Mouse (Mus musculus): ENCODE results near the gene Plin2. TPM values are rescaled to one million over a fixed set of nuclear protein-coding genes. Genes with fewer than 3 reads are reported as not detected.

The Plin2 gene
- polyA plus RNA-seq, 1 experiment from 2014 or later, result 70.2 TPM

DNA sequence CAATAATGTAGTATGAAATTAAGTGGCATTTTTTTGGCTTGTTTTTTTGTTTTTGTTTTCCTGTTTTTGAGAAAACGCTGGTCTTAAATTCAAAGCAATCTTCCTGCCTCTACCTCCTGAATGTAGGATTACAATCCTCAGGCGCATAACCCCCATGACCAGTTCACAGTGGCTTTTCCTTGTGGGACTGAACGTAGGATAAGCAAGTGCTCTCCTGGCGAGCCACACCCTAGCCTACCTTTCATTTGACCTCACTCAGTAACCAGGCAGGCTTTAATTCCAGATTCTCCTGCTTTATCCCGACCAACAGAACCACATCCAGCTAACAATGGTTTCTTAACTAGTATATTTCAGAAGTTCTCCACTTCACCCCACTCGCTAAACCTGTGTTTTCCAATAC is 20.9 kb upstream of the Plin2 start:
- Histone ChIP-seq H3K27me3 (ENCODE audit: control insufficient read depth, insufficient read depth, low read length) (no peaks in the 10 kb centered on the region), H3K9ac (ENCODE audit: low read length) (no peak overlapping the region), H3K4me1 (ENCODE audit: control insufficient read depth in 2 of 2, insufficient read depth in 2 of 2, low read length in 2 of 2) (peaks cover 7 to 18% of the 10 kb centered on the region in 2 experiments), H3K9me3 (ENCODE audit: control insufficient read depth, low read length) (0 out of 2 replicates have a peak, but pooled peaks cover 3% of the 10 kb centered on the region), H3K4me2 (ENCODE audit: low read length) (no peak overlapping the region), H3K27ac (replicated peaks in 1 of 2; ENCODE audit: control insufficient read depth in 1 of 2, insufficient read depth in 1 of 2, low read depth in 2 of 2, low read length in 2 of 2) (no peak overlapping the region), H3K4me3 (ENCODE audit: control insufficient read depth in 1 of 2, insufficient read depth in 1 of 2, low read depth in 1 of 2, low read length in 2 of 2) (no peak overlapping the region), H3K36me3 (ENCODE audit: control insufficient read depth, insufficient read depth, low read length) (no peaks in the 10 kb centered on the region)
- no peak for ATAC-seq (ENCODE audit: insufficient number of reproducible peaks, insufficient read depth, low FRiP score, low read depth)
- 78% methylated on average over 6 of the region's 6 CpGs for WGBS

GRCm38 (mm10) chr4:86690194-86690593 is 20.3 kb upstream of the Plin2 start:
- Histone ChIP-seq H3K9ac (ENCODE audit: low read length) (no peak overlapping the region), H3K4me1 (ENCODE audit: control insufficient read depth in 2 of 2, insufficient read depth in 2 of 2, low read length in 2 of 2) (peaks cover 9 to 18% of the 10 kb centered on the region in 2 experiments), H3K27me3 (ENCODE audit: control insufficient read depth, insufficient read depth, low read length) (no peaks in the 10 kb centered on the region), H3K36me3 (ENCODE audit: control insufficient read depth, insufficient read depth, low read length) (no peaks in the 10 kb centered on the region), H3K27ac (replicated peaks in 1 of 2; ENCODE audit: control insufficient read depth in 1 of 2, insufficient read depth in 1 of 2, low read depth in 2 of 2, low read length in 2 of 2) (no peak overlapping the region), H3K4me3 (ENCODE audit: control insufficient read depth in 1 of 2, insufficient read depth in 1 of 2, low read depth in 1 of 2, low read length in 2 of 2) (no peak overlapping the region), H3K4me2 (ENCODE audit: low read length) (no peak overlapping the region), H3K9me3 (ENCODE audit: control insufficient read depth, low read length) (0 out of 2 replicates have a peak, but pooled peaks cover 3% of the 10 kb centered on the region)
- WGBS, result 32% methylated on average over 7 of the region's 7 CpGs
- no peak for ATAC-seq (ENCODE audit: insufficient number of reproducible peaks, insufficient read depth, low FRiP score, low read depth)

GRCm38 (mm10) chr4:86689056-86689735 is 19.3 kb upstream of the Plin2 start:
- Histone ChIP-seq H3K9me3 (ENCODE audit: control insufficient read depth, low read length) (0 out of 2 replicates have a peak, but pooled peaks cover 3% of the 10 kb centered on the region), H3K36me3 (ENCODE audit: control insufficient read depth, insufficient read depth, low read length) (no peaks in the 10 kb centered on the region), H3K27me3 (ENCODE audit: control insufficient read depth, insufficient read depth, low read length) (no peaks in the 10 kb centered on the region), H3K27ac (replicated peaks in 1 of 2; ENCODE audit: control insufficient read depth in 1 of 2, insufficient read depth in 1 of 2, low read depth in 2 of 2, low read length in 2 of 2) (peak overlapping the region; percentile 11 to 47; a peak in 2 of 4 replicates), H3K4me3 (ENCODE audit: control insufficient read depth in 1 of 2, insufficient read depth in 1 of 2, low read depth in 1 of 2, low read length in 2 of 2) (no peak overlapping the region), H3K4me1 (ENCODE audit: control insufficient read depth in 2 of 2, insufficient read depth in 2 of 2, low read length in 2 of 2) (peaks cover 10 to 18% of the 10 kb centered on the region in 2 experiments), H3K4me2 (ENCODE audit: low read length) (no peak overlapping the region), H3K9ac (ENCODE audit: low read length) (peak overlapping the region; percentile 18; the same call in 1 of the 2 replicates)
- no peak for ATAC-seq (ENCODE audit: insufficient number of reproducible peaks, insufficient read depth, low FRiP score, low read depth)
- WGBS, result 48% methylated on average over 10 of the region's 10 CpGs

GRCm38 (mm10) chr4:86686564-86686963 is 16.7 kb upstream of the Plin2 start:
- Histone ChIP-seq H3K36me3 (ENCODE audit: control insufficient read depth, insufficient read depth, low read length) (no peaks in the 10 kb centered on the region), H3K4me1 (ENCODE audit: control insufficient read depth in 2 of 2, insufficient read depth in 2 of 2, low read length in 2 of 2) (peaks cover 13 to 26% of the 10 kb centered on the region in 2 experiments), H3K9me3 (ENCODE audit: control insufficient read depth, low read length) (no peaks in the 10 kb centered on the region), H3K27me3 (ENCODE audit: control insufficient read depth, insufficient read depth, low read length) (no peaks in the 10 kb centered on the region), H3K4me3 (ENCODE audit: control insufficient read depth in 1 of 2, insufficient read depth in 1 of 2, low read depth in 1 of 2, low read length in 2 of 2) (no peak overlapping the region), H3K9ac (ENCODE audit: low read length) (no peak overlapping the region), H3K27ac (replicated peaks in 1 of 2; ENCODE audit: control insufficient read depth in 1 of 2, insufficient read depth in 1 of 2, low read depth in 2 of 2, low read length in 2 of 2) (0 out of 4 replicates have a peak overlapping the region, but pooled peaks of 1 of the 2 experiments have one; percentile 30), H3K4me2 (ENCODE audit: low read length) (no peak overlapping the region)
- 13% methylated on average over 3 of the region's 3 CpGs for WGBS
- no peak; the same call in 1 of the 2 replicates for ATAC-seq (ENCODE audit: insufficient number of reproducible peaks, insufficient read depth, low FRiP score, low read depth)

DNA sequence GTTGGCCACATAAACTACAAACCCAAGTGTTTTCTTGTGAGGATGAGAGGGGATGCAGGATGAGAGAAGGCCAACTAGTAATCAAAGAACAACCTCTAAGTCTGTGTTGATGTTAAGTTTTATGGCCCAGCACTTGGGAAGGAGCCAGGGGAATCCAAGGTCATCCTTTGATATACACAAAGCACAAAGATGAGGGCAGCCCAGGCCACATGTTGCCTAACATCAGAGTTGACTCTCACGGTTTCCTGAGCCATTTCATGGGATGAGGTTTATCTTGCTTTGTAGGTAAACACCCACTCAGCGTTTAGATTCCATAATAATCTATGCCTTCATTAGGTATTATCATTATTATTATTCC is 16.1 kb upstream of the Plin2 start:
- H3K27ac ChIP-seq (replicated peaks in 1 of 2; ENCODE audit: control insufficient read depth in 1 of 2, insufficient read depth in 1 of 2, low read depth in 2 of 2, low read length in 2 of 2), result peak overlapping the region; percentile 12 to 30; a peak in 2 of 4 replicates
- WGBS, result 62% methylated on average over 2 of the region's 2 CpGs
- no peak for ATAC-seq (ENCODE audit: insufficient number of reproducible peaks, insufficient read depth, low FRiP score, low read depth)

GRCm38 (mm10) chr4:86685231-86686008 is 15.6 kb upstream of the Plin2 start:
- ATAC-seq (ENCODE audit: insufficient number of reproducible peaks, insufficient read depth, low FRiP score, low read depth), result no peak
- WGBS, result 71% methylated on average over 11 of the region's 11 CpGs
- H3K4me3 ChIP-seq (ENCODE audit: control insufficient read depth in 1 of 2, insufficient read depth in 1 of 2, low read depth in 1 of 2, low read length in 2 of 2), result no peak overlapping the region
- peaks cover 15 to 30% of the 10 kb centered on the region in 2 experiments for H3K4me1 ChIP-seq (ENCODE audit: control insufficient read depth in 2 of 2, insufficient read depth in 2 of 2, low read length in 2 of 2)
- H3K9me3 ChIP-seq (ENCODE audit: control insufficient read depth, low read length), result no peaks in the 10 kb centered on the region
- no peaks in the 10 kb centered on the region for H3K27me3 ChIP-seq (ENCODE audit: control insufficient read depth, insufficient read depth, low read length)
- H3K27ac ChIP-seq (replicated peaks in 1 of 2; ENCODE audit: control insufficient read depth in 1 of 2, insufficient read depth in 1 of 2, low read depth in 2 of 2, low read length in 2 of 2), result peak overlapping the region; percentile 29 to 30; a peak in 2 of 4 replicates
- no peak overlapping the region for H3K4me2 ChIP-seq (ENCODE audit: low read length)
- H3K36me3 ChIP-seq (ENCODE audit: control insufficient read depth, insufficient read depth, low read length), result no peaks in the 10 kb centered on the region
- no peak overlapping the region for H3K9ac ChIP-seq (ENCODE audit: low read length)

More for the DNA sequence above, 16.1 kb upstream of the Plin2 start:
- Histone ChIP-seq H3K4me2 (ENCODE audit: low read length) (no peak overlapping the region), H3K36me3 (ENCODE audit: control insufficient read depth, insufficient read depth, low read length) (no peaks in the 10 kb centered on the region), H3K27me3 (ENCODE audit: control insufficient read depth, insufficient read depth, low read length) (no peaks in the 10 kb centered on the region), H3K4me3 (ENCODE audit: control insufficient read depth in 1 of 2, insufficient read depth in 1 of 2, low read depth in 1 of 2, low read length in 2 of 2) (no peak overlapping the region), H3K4me1 (ENCODE audit: control insufficient read depth in 2 of 2, insufficient read depth in 2 of 2, low read length in 2 of 2) (peaks cover 15 to 30% of the 10 kb centered on the region in 2 experiments), H3K9ac (ENCODE audit: low read length) (no peak overlapping the region), H3K9me3 (ENCODE audit: control insufficient read depth, low read length) (no peaks in the 10 kb centered on the region)

GRCm38 (mm10) chr4:86684806-86685205 is 14.9 kb upstream of the Plin2 start:
- no peaks in the 10 kb centered on the region for H3K36me3 ChIP-seq (ENCODE audit: control insufficient read depth, insufficient read depth, low read length)
- peaks cover 15 to 24% of the 10 kb centered on the region in 2 experiments for H3K4me1 ChIP-seq (ENCODE audit: control insufficient read depth in 2 of 2, insufficient read depth in 2 of 2, low read length in 2 of 2)
- H3K27ac ChIP-seq (replicated peaks in 1 of 2; ENCODE audit: control insufficient read depth in 1 of 2, insufficient read depth in 1 of 2, low read depth in 2 of 2, low read length in 2 of 2), result no peak overlapping the region
- no peak overlapping the region for H3K4me3 ChIP-seq (ENCODE audit: control insufficient read depth in 1 of 2, insufficient read depth in 1 of 2, low read depth in 1 of 2, low read length in 2 of 2)
- H3K27me3 ChIP-seq (ENCODE audit: control insufficient read depth, insufficient read depth, low read length), result no peaks in the 10 kb centered on the region
- no peak overlapping the region for H3K4me2 ChIP-seq (ENCODE audit: low read length)
- WGBS, result 72% methylated on average over 6 of the region's 6 CpGs
- no peaks in the 10 kb centered on the region for H3K9me3 ChIP-seq (ENCODE audit: control insufficient read depth, low read length)
- H3K9ac ChIP-seq (ENCODE audit: low read length), result no peak overlapping the region
- no peak for ATAC-seq (ENCODE audit: insufficient number of reproducible peaks, insufficient read depth, low FRiP score, low read depth)

All from heart, embryonic 14.5 days (tissue).